10 mouse cellular contexts compared by ENCODE assay signal in genomic region chr1:42699471-42699871, GRCm38 (mm10). TPM values are rescaled to one million over a fixed set of nuclear protein-coding genes. Genes with fewer than 3 reads are reported as not detected.
DNase-seq lines count a peak whose midpoint lies in the region; ATAC-seq and TF ChIP-seq lines count a peak whose summit lies in the region.
"Had no signal": no experiment of that assay in that cellular context is flagged by ENCODE, and none has a peak within 500 bp of the region (broad histone marks: within the 10 kb centered on the region; RNA-seq: fewer than 3 reads in every experiment).

No protein-coding gene starts in this region.

- H3K9ac ChIP-seq in forebrain, embryonic 15.5 days (replicated peaks) = peak overlapping the region; percentile 94
- H3K9ac ChIP-seq in limb, embryonic 15.5 days = no peak overlapping the region
- H3K9ac ChIP-seq: heart, embryonic 12.5 days; stomach, embryonic 15.5 days had no signal

- intact Hi-C loops in heart, postnatal 25 days (cut with DNase I) = no loop called here

- H3K27me3 ChIP-seq in forebrain, embryonic 15.5 days = no peaks in the 10 kb centered on the region
- H3K27me3 ChIP-seq in limb, embryonic 15.5 days = peaks cover 91% of the 10 kb centered on the region

- TF ChIP-seq POLR2A in brain, embryonic 14.5 days (IDR thresholded peaks at IDR 0.05; ENCODE audit: borderline replicate concordance, extremely low read depth, insufficient read depth, insufficient read length, poor library complexity, severe bottlenecking) = no peak

- H3K4me2 ChIP-seq in forebrain, embryonic 15.5 days (replicated peaks) = peak overlapping the region; percentile 54
- 0 out of 2 replicates have a peak overlapping the region, but pooled peaks have one; percentile 12 for H3K4me2 ChIP-seq in limb, embryonic 15.5 days
- H3K4me2 ChIP-seq: stomach, embryonic 15.5 days had no signal

- DNase-seq in heart, adult 11 months = peak; percentile 60
- DNase-seq in heart, postnatal 25 days (ENCODE audit: low spot score) = no peak
- peak; percentile 64 for DNase-seq in brain, embryonic 14.5 days (ENCODE audit: low read depth)
- no peak for DNase-seq in spleen, postnatal 10 days (ENCODE audit: low spot score in 2 of 2)
- DNase-seq in right cerebral cortex, adult 18-20 months = no peak

- peak overlapping the region; percentile 100 for H3K27ac ChIP-seq in forebrain, embryonic 15.5 days (replicated peaks)
- no peak overlapping the region for H3K27ac ChIP-seq in limb, embryonic 15.5 days
- H3K27ac ChIP-seq: stomach, embryonic 15.5 days had no signal

- no peak for ATAC-seq in forebrain, embryonic 15.5 days (replicated peaks)
- no peak for ATAC-seq in limb, embryonic 15.5 days (ENCODE audit: insufficient number of reproducible peaks, low FRiP score, low TSS enrichment, low read depth)
- no peak for ATAC-seq in activated CD4-positive, CD25-positive, alpha-beta regulatory T cell, adult 4 months

- peak overlapping the region; percentile 94 for H3K4me3 ChIP-seq in forebrain, embryonic 15.5 days
- H3K4me3 ChIP-seq in limb, embryonic 15.5 days = peak overlapping the region; percentile 42; the same call in 1 of the 2 replicates

- WGBS in forebrain, embryonic 15.5 days = 1% methylated on average over 19 of the region's 19 CpGs
- WGBS in limb, embryonic 15.5 days = 5% methylated on average over 19 of the region's 19 CpGs

- peaks cover 15% of the 10 kb centered on the region for H3K4me1 ChIP-seq in forebrain, embryonic 15.5 days
- peaks cover 41% of the 10 kb centered on the region for H3K4me1 ChIP-seq in limb, embryonic 15.5 days

- H3K9me3 ChIP-seq in forebrain, embryonic 15.5 days = no peaks in the 10 kb centered on the region
- H3K9me3 ChIP-seq in limb, embryonic 15.5 days = no peaks in the 10 kb centered on the region
- H3K9me3 ChIP-seq: heart, embryonic 12.5 days; stomach, embryonic 15.5 days had no signal

- no peak for TF ChIP-seq CTCF in brain, embryonic 14.5 days (IDR thresholded peaks at IDR 0.05; ENCODE audit: borderline replicate concordance, extremely low read depth, insufficient read depth, insufficient read length)

- H3K36me3 ChIP-seq in forebrain, embryonic 15.5 days = no peaks in the 10 kb centered on the region
- H3K36me3 ChIP-seq in limb, embryonic 15.5 days = no peaks in the 10 kb centered on the region
- H3K36me3 ChIP-seq: heart, embryonic 12.5 days; stomach, embryonic 15.5 days had no signal

RNA-seq across cellular contexts. Expression of gene Pou3f3, which starts 3.9 kb away (rescaled TPM):
- under 1 TPM in 1 of 2 experiments, not detected in 1; 0.03 TPM for total RNA-seq in heart, postnatal 25 days (2021)
- polyA plus RNA-seq in brain, embryonic 14.5 days (2012; rRNA removed) = 58.3 and 64.7 TPM in 2 replicates
- polyA plus RNA-seq in forebrain, embryonic 15.5 days (2015; fragmentation: Nextera tagmentation; extraction: Ambion mirVana) = 49.1 and 52.0 TPM in 2 replicates
- 0.47 and 0.86 TPM in 2 replicates for polyA plus RNA-seq in limb, embryonic 15.5 days (2015; fragmentation: Nextera tagmentation; extraction: Ambion mirVana)
- polyA plus RNA-seq in activated CD4-positive, CD25-positive, alpha-beta regulatory T cell, adult 4 months (2017; shearing (Covaris generic)) = under 1 TPM in 1 of 2 experiments, not detected in 1; 0.05 TPM

Comparison
In these comparisons a context has a peak if more than half of its experiments do, and no peak if none do; other contexts are left out.
1. DNase-seq: peak in heart, adult 11 months (single experiment) and brain, embryonic 14.5 days (single experiment); none in heart, postnatal 25 days (single experiment), spleen, postnatal 10 days (0 of 2) and right cerebral cortex, adult 18-20 months (single experiment).
2. RNA of gene Pou3f3, which starts 3.9 kb away (polyA plus RNA-seq): 58.3 to 64.7 TPM in brain, embryonic 14.5 days and 49.1 to 52.0 TPM in forebrain, embryonic 15.5 days; 0.47 to 0.86 TPM in limb, embryonic 15.5 days and 0.05 TPM in activated CD4-positive, CD25-positive, alpha-beta regulatory T cell, adult 4 months; every median in the first group is over 10 times any median in the second.